Mouse (Mus musculus): ENCODE measurements around the gene Senp5. TPM values are rescaled to one million over a fixed set of nuclear protein-coding genes. Genes with fewer than 3 reads are reported as not detected.
"Not testable (repeated sequence)": the region's sequence is repeated elsewhere in the genome, so short reads cannot be mapped to it uniquely, and the experiment has no call there.

Senp5 gene
- polyA plus RNA-seq, 1 experiment from 2014 or later: 19.2 TPM

DNA sequence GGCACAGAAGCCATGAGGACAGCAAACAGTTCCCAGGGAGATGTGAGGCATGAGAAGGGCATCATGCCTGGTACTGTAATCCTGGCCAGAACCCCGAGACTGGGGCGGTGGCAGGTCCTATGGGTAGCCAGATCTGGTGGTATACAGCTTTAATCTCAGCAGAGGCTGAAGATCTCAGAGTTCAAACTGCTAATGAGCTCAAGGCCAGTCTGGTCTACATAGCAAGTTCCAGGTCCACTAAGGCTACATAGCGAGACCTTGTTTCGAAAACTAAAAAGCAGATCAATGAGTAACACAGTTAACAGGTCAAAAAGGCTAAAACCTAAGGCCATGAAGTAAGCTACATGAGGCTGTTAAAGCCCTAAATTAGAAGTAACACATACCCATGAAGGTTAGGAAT, 9.9 kb downstream of the Senp5 start:
- WGBS: 97% methylated on average over 4 of the region's 4 CpGs
- H3K27me3 ChIP-seq (replicated peaks; ENCODE audit: control insufficient read depth, insufficient read depth, low read length): no peaks in the 10 kb centered on the region
- H3K9ac ChIP-seq (replicated peaks; ENCODE audit: low read depth, low read length): no peak overlapping the region
- no peak overlapping the region for H3K4me2 ChIP-seq (ENCODE audit: low read length)
- no peaks in the 10 kb centered on the region for H3K4me1 ChIP-seq (replicated peaks; ENCODE audit: control insufficient read depth, insufficient read depth, low read length)
- H3K36me3 ChIP-seq (ENCODE audit: control insufficient read depth, insufficient read depth): peaks cover 8% of the 10 kb centered on the region
- ATAC-seq: no peak
- H3K27ac ChIP-seq (ENCODE audit: low read length): no peak overlapping the region
- no peaks in the 10 kb centered on the region for H3K9me3 ChIP-seq (ENCODE audit: control insufficient read depth, low read length)
- no peak overlapping the region for H3K4me3 ChIP-seq (replicated peaks; ENCODE audit: low read length)

DNA sequence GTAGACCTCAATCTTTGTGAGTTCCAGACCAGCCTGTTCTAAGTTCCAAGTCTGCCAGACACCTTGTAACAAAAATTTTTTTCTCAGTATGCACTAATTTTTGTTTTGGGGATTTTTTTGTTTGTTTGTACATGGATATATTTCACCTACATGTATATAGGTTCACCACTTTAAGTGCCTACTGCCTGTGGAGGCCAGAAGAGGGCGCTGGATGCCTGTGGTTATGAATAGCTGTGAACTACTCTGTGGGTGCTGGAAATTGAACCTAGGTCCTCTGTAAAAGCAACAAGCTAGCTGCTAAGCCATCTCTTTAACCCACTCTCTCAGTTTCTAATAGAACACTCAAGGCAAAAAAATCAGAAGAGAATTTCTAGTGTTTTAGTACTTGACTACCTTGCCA, 11.0 kb downstream of the Senp5 start:
- Histone ChIP-seq H3K4me2 (ENCODE audit: low read length) (no peak overlapping the region), H3K4me1 (replicated peaks; ENCODE audit: control insufficient read depth, insufficient read depth, low read length) (no peaks in the 10 kb centered on the region), H3K27ac (ENCODE audit: low read length) (no peak overlapping the region), H3K36me3 (ENCODE audit: control insufficient read depth, insufficient read depth) (peaks cover 11% of the 10 kb centered on the region), H3K9me3 (ENCODE audit: control insufficient read depth, low read length) (no peaks in the 10 kb centered on the region), H3K9ac (replicated peaks; ENCODE audit: low read depth, low read length) (no peak overlapping the region), H3K27me3 (replicated peaks; ENCODE audit: control insufficient read depth, insufficient read depth, low read length) (no peaks in the 10 kb centered on the region), H3K4me3 (replicated peaks; ENCODE audit: low read length) (no peak overlapping the region)
- no peak for ATAC-seq
- 52% methylated on average over 1 of the region's 1 CpGs for WGBS

DNA sequence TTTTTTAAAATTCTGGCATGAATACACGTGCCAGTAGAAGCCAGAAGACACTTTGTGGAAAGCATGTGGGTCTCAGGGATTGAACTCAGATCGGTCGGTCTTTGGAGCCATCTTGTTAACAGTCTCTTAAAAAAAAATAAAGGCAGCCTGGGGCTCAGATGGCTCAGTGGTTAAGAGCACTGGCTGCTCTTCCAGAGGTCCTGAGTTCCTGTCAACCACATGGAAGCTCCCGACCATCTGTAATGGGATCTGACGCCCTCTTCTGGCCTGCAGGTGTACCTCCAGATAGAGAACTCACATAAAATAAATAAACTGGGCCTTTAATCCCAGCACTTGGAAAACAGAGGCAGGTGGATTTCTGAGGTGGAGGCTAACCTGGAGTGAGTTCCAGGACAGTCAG, 22.1 kb downstream of the Senp5 start:
- Histone ChIP-seq H3K9ac (replicated peaks; ENCODE audit: low read depth, low read length) (no peak overlapping the region), H3K4me3 (replicated peaks; ENCODE audit: low read length) (no peak overlapping the region), H3K36me3 (ENCODE audit: control insufficient read depth, insufficient read depth) (peaks cover 7% of the 10 kb centered on the region), H3K4me2 (ENCODE audit: low read length) (no peak overlapping the region), H3K9me3 (ENCODE audit: control insufficient read depth, low read length) (no peaks in the 10 kb centered on the region), H3K4me1 (replicated peaks; ENCODE audit: control insufficient read depth, insufficient read depth, low read length) (no peaks in the 10 kb centered on the region), H3K27ac (ENCODE audit: low read length) (no peak overlapping the region), H3K27me3 (replicated peaks; ENCODE audit: control insufficient read depth, insufficient read depth, low read length) (no peaks in the 10 kb centered on the region)
- 75% methylated on average over 5 of the region's 5 CpGs for WGBS
- ATAC-seq: no peak

DNA sequence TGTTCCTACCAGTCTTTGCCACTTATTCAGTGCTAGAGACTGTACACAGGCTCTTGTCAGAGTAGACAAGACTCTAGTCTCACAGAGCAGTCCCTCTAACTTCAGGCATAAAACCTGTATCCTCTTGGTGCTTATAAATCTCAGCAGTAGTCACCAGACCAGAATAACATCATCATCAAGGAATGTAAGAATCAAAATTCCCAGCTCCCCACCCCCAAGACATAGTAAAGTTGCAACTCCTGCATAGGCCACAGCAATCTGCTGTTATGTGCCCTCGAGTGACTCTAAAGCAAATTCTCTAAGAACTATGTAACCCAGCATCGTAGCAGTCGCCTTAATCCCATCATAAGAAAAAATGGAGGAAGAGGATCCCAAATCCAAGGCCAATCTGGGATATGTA, 23.6 kb downstream of the Senp5 start:
- Histone ChIP-seq H3K9me3 (ENCODE audit: control insufficient read depth, low read length) (no peaks in the 10 kb centered on the region), H3K9ac (replicated peaks; ENCODE audit: low read depth, low read length) (no peak overlapping the region), H3K4me2 (ENCODE audit: low read length) (no peak overlapping the region), H3K27ac (ENCODE audit: low read length) (no peak overlapping the region), H3K4me3 (replicated peaks; ENCODE audit: low read length) (no peak overlapping the region), H3K27me3 (replicated peaks; ENCODE audit: control insufficient read depth, insufficient read depth, low read length) (no peaks in the 10 kb centered on the region), H3K36me3 (ENCODE audit: control insufficient read depth, insufficient read depth) (peaks cover 11% of the 10 kb centered on the region), H3K4me1 (replicated peaks; ENCODE audit: control insufficient read depth, insufficient read depth, low read length) (no peaks in the 10 kb centered on the region)
- ATAC-seq: no peak
- WGBS: 88% methylated on average over 3 of the region's 3 CpGs

- Histone ChIP-seq H3K4me2 (ENCODE audit: low read length) (no peak overlapping the region), H3K9ac (replicated peaks; ENCODE audit: low read depth, low read length) (no peak overlapping the region), H3K27me3 (replicated peaks; ENCODE audit: control insufficient read depth, insufficient read depth, low read length) (no peaks in the 10 kb centered on the region), H3K4me3 (replicated peaks; ENCODE audit: low read length) (no peak overlapping the region), H3K27ac (ENCODE audit: low read length) (no peak overlapping the region), H3K4me1 (replicated peaks; ENCODE audit: control insufficient read depth, insufficient read depth, low read length) (no peaks in the 10 kb centered on the region), H3K9me3 (ENCODE audit: control insufficient read depth, low read length) (no peaks in the 10 kb centered on the region), H3K36me3 (ENCODE audit: control insufficient read depth, insufficient read depth) (peaks cover 19% of the 10 kb centered on the region)
- 95% methylated on average over 4 of the region's 4 CpGs for WGBS
- ATAC-seq: no peak
These were observed 27.8 kb downstream of the Senp5 start for GRCm38 (mm10) chr16:31975258-31975657.

DNA sequence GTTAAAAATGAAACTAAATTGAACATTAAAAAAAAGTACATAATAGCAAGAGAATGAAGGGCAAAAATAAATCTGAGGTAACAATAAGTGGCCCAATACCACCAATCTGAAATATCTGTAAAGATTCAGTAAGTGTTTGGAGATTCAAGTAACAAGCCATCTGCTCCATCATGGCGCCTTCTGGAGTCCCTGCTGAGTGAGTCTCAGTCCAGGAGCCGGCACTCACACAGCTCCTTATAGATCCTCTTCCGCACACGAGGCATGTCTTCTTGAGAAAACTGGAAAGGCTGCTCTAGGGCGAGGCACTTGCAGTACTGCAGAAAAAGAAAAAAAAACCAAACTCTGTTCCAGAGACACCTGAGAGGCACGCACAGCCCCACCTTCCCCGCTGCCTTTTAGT, 39.9 kb downstream of the Senp5 start:
- H3K4me2 ChIP-seq (ENCODE audit: low read length): no peak overlapping the region
- no peaks in the 10 kb centered on the region for H3K27me3 ChIP-seq (replicated peaks; ENCODE audit: control insufficient read depth, insufficient read depth, low read length)
- peak overlapping the region; percentile 49; the same call in 1 of the 2 replicates for H3K27ac ChIP-seq (ENCODE audit: low read length)
- no peak overlapping the region for H3K9ac ChIP-seq (replicated peaks; ENCODE audit: low read depth, low read length)
- H3K9me3 ChIP-seq (ENCODE audit: control insufficient read depth, low read length): no peaks in the 10 kb centered on the region
- no peaks in the 10 kb centered on the region for H3K4me1 ChIP-seq (replicated peaks; ENCODE audit: control insufficient read depth, insufficient read depth, low read length)
- H3K36me3 ChIP-seq (ENCODE audit: control insufficient read depth, insufficient read depth): peaks cover 22% of the 10 kb centered on the region
- H3K4me3 ChIP-seq (replicated peaks; ENCODE audit: low read length): no peak overlapping the region
- ATAC-seq: peak; percentile 68; the same call in 1 of the 2 replicates
- WGBS: 73% methylated on average over 7 of the region's 7 CpGs

DNA sequence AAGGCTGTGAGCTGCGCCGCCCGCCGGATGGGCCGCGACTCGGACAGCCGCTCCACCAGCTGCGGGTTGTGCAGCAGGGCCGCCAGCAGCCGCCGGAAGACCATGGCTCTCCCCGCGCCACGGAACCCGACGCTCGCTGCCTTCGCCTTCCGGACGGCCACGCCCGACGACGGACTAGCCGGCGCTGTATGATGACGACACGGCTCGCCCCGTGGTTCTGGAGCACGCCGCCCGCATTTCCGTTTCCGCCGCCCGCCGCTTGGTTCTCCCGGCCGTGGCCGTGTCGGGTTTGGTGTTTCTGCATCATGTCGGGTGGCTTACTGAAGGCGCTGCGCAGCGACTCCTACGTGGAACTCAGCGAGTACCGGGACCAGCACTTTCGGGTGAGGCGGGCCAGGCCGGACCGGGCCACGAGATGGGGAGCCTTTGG, 54.7 kb downstream of the Senp5 start, which contains the start of the genes 0610012G03Rik and Ncbp2:
Gene 0610012G03Rik (minus strand): TSS at position 150 of the 430 bp plus-strand sequence.
Gene Ncbp2 (plus strand): TSS at position 169 of the 430 bp plus-strand sequence.
- peaks cover 37% of the 10 kb centered on the region for H3K4me1 ChIP-seq (replicated peaks; ENCODE audit: control insufficient read depth, insufficient read depth, low read length)
- WGBS: under 1% methylated on average over 55 of the region's 55 CpGs
- ATAC-seq: peak; percentile 95

DNA sequence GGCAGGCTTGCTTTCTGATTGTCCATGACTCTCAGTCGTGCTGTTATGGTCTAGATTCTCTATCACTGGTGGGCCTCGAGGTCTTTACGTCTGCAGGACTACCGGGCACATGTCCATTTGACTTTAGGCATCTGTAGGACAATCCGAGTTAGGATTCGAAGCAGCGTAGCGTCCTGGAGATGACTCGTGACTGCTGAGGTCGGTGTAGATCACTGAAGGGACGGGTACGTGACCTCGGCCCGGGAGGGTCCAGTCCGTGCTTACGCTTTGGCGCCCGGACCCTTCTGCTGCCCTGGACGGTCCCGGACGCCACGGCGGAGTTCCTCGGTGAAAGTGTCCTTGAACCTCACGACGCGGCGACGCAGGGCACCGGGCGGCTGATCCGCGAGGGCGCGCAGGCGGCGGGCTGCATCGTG, 55.2 kb downstream of the Senp5 start:
- Histone ChIP-seq H3K27ac (ENCODE audit: low read length) (peak overlapping the region; percentile 80), H3K9me3 (ENCODE audit: control insufficient read depth, low read length) (no peaks in the 10 kb centered on the region), H3K4me1 (replicated peaks; ENCODE audit: control insufficient read depth, insufficient read depth, low read length) (peaks cover 37% of the 10 kb centered on the region), H3K4me3 (replicated peaks; ENCODE audit: low read length) (peak overlapping the region; percentile 63), H3K27me3 (replicated peaks; ENCODE audit: control insufficient read depth, insufficient read depth, low read length) (no peaks in the 10 kb centered on the region), H3K9ac (replicated peaks; ENCODE audit: low read depth, low read length) (peak overlapping the region; percentile 76), H3K36me3 (ENCODE audit: control insufficient read depth, insufficient read depth) (no peaks in the 10 kb centered on the region), H3K4me2 (ENCODE audit: low read length) (peak overlapping the region; percentile 85)
- ATAC-seq: no peak
- under 1% methylated on average over 38 of the region's 38 CpGs for WGBS

More for the DNA sequence above, 54.7 kb downstream of the Senp5 start, which contains the start of the genes 0610012G03Rik and Ncbp2:
- H3K4me3 ChIP-seq (replicated peaks; ENCODE audit: low read length): peak within 1 kb of the TSS; percentile 63
- peak within 1 kb of the TSS; percentile 95 for H3K4me2 ChIP-seq (ENCODE audit: low read length)
- no peaks in the 10 kb centered on the region for H3K27me3 ChIP-seq (replicated peaks; ENCODE audit: control insufficient read depth, insufficient read depth, low read length)
- H3K9me3 ChIP-seq (ENCODE audit: control insufficient read depth, low read length): no peaks in the 10 kb centered on the region
- no peaks in the 10 kb centered on the region for H3K36me3 ChIP-seq (ENCODE audit: control insufficient read depth, insufficient read depth)
- H3K9ac ChIP-seq (replicated peaks; ENCODE audit: low read depth, low read length): peak within 1 kb of the TSS; percentile 76
- peak within 1 kb of the TSS; percentile 80 for H3K27ac ChIP-seq (ENCODE audit: low read length)

GRCm38 (mm10) chr16:31947333-31947732, 55.8 kb downstream of the Senp5 start:
- Histone ChIP-seq H3K27ac (ENCODE audit: low read length) (peak overlapping the region; percentile 80), H3K4me3 (replicated peaks; ENCODE audit: low read length) (peak overlapping the region; percentile 63), H3K9me3 (ENCODE audit: control insufficient read depth, low read length) (no peaks in the 10 kb centered on the region), H3K36me3 (ENCODE audit: control insufficient read depth, insufficient read depth) (no peaks in the 10 kb centered on the region), H3K9ac (replicated peaks; ENCODE audit: low read depth, low read length) (peak overlapping the region; percentile 76), H3K27me3 (replicated peaks; ENCODE audit: control insufficient read depth, insufficient read depth, low read length) (no peaks in the 10 kb centered on the region), H3K4me2 (ENCODE audit: low read length) (peak overlapping the region; percentile 85), H3K4me1 (replicated peaks; ENCODE audit: control insufficient read depth, insufficient read depth, low read length) (peaks cover 37% of the 10 kb centered on the region)
- 36% methylated on average over 8 of the region's 8 CpGs for WGBS
- no peak for ATAC-seq

DNA sequence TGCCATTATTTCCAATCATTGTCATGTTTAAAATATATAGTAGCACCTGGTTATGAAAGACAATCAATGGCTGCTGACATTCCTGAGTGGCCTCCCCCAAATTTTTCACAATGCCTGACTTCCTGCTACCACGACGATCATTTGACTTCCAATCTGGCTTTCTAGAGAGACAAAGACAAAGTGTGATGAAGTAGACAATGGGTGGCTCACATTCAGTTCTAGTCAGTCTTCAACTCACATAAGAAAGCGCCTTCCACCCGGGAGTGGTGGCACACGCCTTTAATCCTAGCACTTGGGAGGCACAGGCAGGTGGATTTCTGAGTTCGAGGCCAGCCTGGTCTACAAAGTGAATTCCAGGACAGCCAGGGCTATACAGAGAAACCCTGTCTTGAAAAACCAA, 57.1 kb downstream of the Senp5 start:
- H3K4me1 ChIP-seq (replicated peaks; ENCODE audit: control insufficient read depth, insufficient read depth, low read length): peaks cover 37% of the 10 kb centered on the region
- H3K36me3 ChIP-seq (ENCODE audit: control insufficient read depth, insufficient read depth); H3K27me3 ChIP-seq (replicated peaks; ENCODE audit: control insufficient read depth, insufficient read depth, low read length); H3K9ac ChIP-seq (replicated peaks; ENCODE audit: low read depth, low read length); H3K4me2 ChIP-seq (ENCODE audit: low read length); H3K27ac ChIP-seq (ENCODE audit: low read length); H3K4me3 ChIP-seq (replicated peaks; ENCODE audit: low read length); H3K9me3 ChIP-seq (ENCODE audit: control insufficient read depth, low read length); ATAC-seq: not testable (repeated sequence)
- 88% methylated on average over 6 of the region's 6 CpGs for WGBS

Measured in forebrain, embryonic 16.5 days (tissue).